Mouse (Mus musculus) lung, adult 2 months (tissue): ENCODE data around the gene Tigd4.

Experiments used
- CTCF ChIP-seq: fragments of 200-500 bp; IDR thresholded peaks from 2 replicates; pipeline ENCODE4 v1.5.1; 2011; ENCODE audit warnings: mild to moderate bottlenecking, low read length, control low read depth; ENCODE audit not compliant: insufficient read depth
- POLR2A ChIP-seq: fragments of 200-500 bp; IDR thresholded peaks from 2 replicates; pipeline ENCODE4 v1.6.1; 2011; ENCODE audit warnings: low read depth, mild to moderate bottlenecking, control low read depth, low read length, borderline replicate concordance; ENCODE audit errors: extremely low read depth

DNA sequence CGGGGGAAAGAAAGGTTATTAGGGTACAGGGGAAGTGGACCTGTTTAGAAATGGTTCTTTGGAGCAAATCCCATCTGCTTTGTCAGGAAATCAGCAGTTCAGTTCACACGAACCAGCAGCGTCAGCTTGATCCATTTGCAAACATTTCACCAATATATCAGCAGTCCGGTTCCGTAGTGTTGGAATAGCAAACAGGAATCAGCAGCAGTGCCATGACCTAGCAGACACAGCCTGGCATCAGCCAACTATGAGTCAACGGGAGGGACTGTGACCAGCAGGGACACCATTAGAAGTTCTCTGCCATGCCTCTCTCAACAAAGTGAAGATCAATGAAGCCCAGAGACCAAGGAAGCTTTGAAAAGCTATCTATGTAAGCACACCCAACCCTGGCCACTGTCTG, 26.4 kb downstream of the Tigd4 start:
- no peak for TF ChIP-seq POLR2A
- no peak for TF ChIP-seq CTCF
